Comparison of ENCODE assay signal across 7 mouse cellular contexts in the genomic region with DNA sequence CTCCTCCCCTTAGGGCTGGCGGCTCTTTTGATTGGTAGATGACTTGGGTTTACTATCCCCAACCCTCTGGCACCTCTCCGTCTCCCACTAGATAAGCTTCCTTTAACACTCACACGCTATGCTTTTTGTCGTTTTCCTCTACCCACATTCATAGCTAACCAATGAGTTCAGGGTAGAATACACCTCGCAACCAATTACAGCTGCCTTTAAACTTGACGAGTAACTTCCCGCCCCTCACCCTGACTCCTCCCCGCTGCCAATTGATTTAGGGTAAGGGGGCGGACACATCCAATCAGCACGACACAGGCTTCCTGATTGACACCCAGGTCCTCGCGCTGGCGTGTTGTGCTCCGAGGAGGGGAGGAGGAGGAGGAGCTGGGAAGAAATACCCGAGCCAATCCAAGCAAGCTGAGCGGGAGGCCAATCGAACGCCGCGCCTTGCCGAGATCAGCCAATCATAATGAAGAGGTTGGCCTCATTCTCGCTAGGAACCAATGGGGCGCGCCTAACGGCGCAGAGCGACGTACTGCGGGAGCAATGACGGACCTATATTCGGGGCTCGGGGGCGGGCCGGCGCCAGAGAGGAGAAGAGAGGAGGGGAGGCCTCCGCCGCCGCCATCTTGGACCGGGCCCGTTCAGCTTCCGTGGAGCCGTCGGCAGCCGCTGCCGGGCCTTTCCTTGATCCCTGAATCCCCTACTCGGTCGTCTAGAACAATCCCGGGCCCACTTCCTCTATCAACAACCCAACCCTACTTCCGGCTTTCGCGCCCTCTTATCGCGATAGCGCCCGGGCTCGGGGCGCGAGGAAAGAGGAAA. TPM values are rescaled to one million over a fixed set of nuclear protein-coding genes. Genes with fewer than 3 reads are reported as not detected.
DNase-seq lines count a peak whose midpoint lies in the region; ATAC-seq lines count a peak whose summit lies in the region.

Gene Cnot3 (plus strand): TSS at position 597 of the 816 bp plus-strand sequence.

- no peaks in the 10 kb centered on the region for H3K27me3 ChIP-seq in embryonic facial prominence, embryonic 11.5 days (ENCODE audit: control insufficient read depth, insufficient read depth, low read length)
- no peaks in the 10 kb centered on the region for H3K27me3 ChIP-seq in limb, embryonic 10.5 days (ENCODE audit: low read depth, poor library complexity, severe bottlenecking)
- no peaks in the 10 kb centered on the region for H3K27me3 ChIP-seq in midbrain, embryonic 13.5 days

- peak within 1 kb of the TSS; percentile 98 for H3K4me3 ChIP-seq in embryonic facial prominence, embryonic 11.5 days (ENCODE audit: low read depth, low read length)
- peak within 1 kb of the TSS; percentile 99 for H3K4me3 ChIP-seq in limb, embryonic 10.5 days
- H3K4me3 ChIP-seq in midbrain, embryonic 13.5 days (replicated peaks) = peak within 1 kb of the TSS; percentile 98

- H3K4me1 ChIP-seq in embryonic facial prominence, embryonic 11.5 days (ENCODE audit: control insufficient read depth, insufficient read depth, low read length) = peaks cover 6% of the 10 kb centered on the region; the same call in 1 of the 2 replicates
- H3K4me1 ChIP-seq in limb, embryonic 10.5 days = peaks cover 32% of the 10 kb centered on the region
- H3K4me1 ChIP-seq in midbrain, embryonic 13.5 days (replicated peaks) = peaks cover 41% of the 10 kb centered on the region

- peak within 1 kb of the TSS; percentile 99 for H3K9ac ChIP-seq in embryonic facial prominence, embryonic 11.5 days (replicated peaks; ENCODE audit: low read length)
- H3K9ac ChIP-seq in midbrain, embryonic 13.5 days (replicated peaks) = peak within 1 kb of the TSS; percentile 98

- peak; percentile 99 for ATAC-seq in embryonic facial prominence, embryonic 11.5 days (replicated peaks; ENCODE audit: insufficient number of reproducible peaks, low FRiP score, low TSS enrichment, low read depth)
- peak; percentile 80 for ATAC-seq in granulocyte monocyte progenitor cell, adult 5-6 weeks (replicated peaks; ENCODE audit: poor library complexity, severe bottlenecking)
- peak; percentile 99 for ATAC-seq in midbrain, embryonic 13.5 days

- peak within 1 kb of the TSS; percentile 86 for H3K4me2 ChIP-seq in embryonic facial prominence, embryonic 11.5 days (ENCODE audit: low read depth, low read length)
- peak within 1 kb of the TSS; percentile 91 for H3K4me2 ChIP-seq in midbrain, embryonic 13.5 days (replicated peaks)

- under 1% methylated on average over 54 of the region's 58 CpGs for WGBS in embryonic facial prominence, embryonic 11.5 days
- WGBS in limb, embryonic 10.5 days = under 1% methylated on average over 58 of the region's 58 CpGs
- under 1% methylated on average over 56 of the region's 58 CpGs for WGBS in midbrain, embryonic 13.5 days

- H3K27ac ChIP-seq in embryonic facial prominence, embryonic 11.5 days (replicated peaks; ENCODE audit: low read depth, low read length) = peak within 1 kb of the TSS; percentile 98
- peak within 1 kb of the TSS; percentile 98 for H3K27ac ChIP-seq in limb, embryonic 10.5 days
- H3K27ac ChIP-seq in midbrain, embryonic 13.5 days = peak within 1 kb of the TSS; percentile 97

- peak; percentile 98 for DNase-seq in adrenal gland, postnatal 14 days
- DNase-seq in embryonic facial prominence, embryonic 11.5 days (ENCODE audit: low spot score) = peak; percentile 98
- peak; percentile 100 for DNase-seq in kidney, adult 11 months
- DNase-seq in limb, embryonic 10.5 days (ENCODE audit: low spot score) = peak; percentile 93
- peak; percentile 96 for DNase-seq in spleen, adult 12 weeks (ENCODE audit: low spot score)

- H3K36me3 ChIP-seq in embryonic facial prominence, embryonic 11.5 days (replicated peaks; ENCODE audit: control insufficient read depth, insufficient read depth, low read depth, low read length) = no peaks in the 10 kb centered on the region; the same call in none of the 2 replicates
- peaks cover 55% of the 10 kb centered on the region for H3K36me3 ChIP-seq in limb, embryonic 10.5 days
- H3K36me3 ChIP-seq in midbrain, embryonic 13.5 days = peaks cover 32% of the 10 kb centered on the region

- no peaks in the 10 kb centered on the region for H3K9me3 ChIP-seq in embryonic facial prominence, embryonic 11.5 days (replicated peaks; ENCODE audit: control insufficient read depth, low read length)
- no peaks in the 10 kb centered on the region for H3K9me3 ChIP-seq in limb, embryonic 10.5 days (replicated peaks)
- H3K9me3 ChIP-seq in midbrain, embryonic 13.5 days = no peaks in the 10 kb centered on the region

RNA-seq across cellular contexts. Expression of gene Cnot3, which starts in this region (rescaled TPM):
- total RNA-seq in adrenal gland, postnatal 14 days (2021) = 63.5 and 63.7 TPM in 2 replicates
- polyA plus RNA-seq in embryonic facial prominence, embryonic 11.5 days (2014; fragmentation: Nextera tagmentation; extraction: Ambion mirVana) = 57.4 and 63.9 TPM in 2 replicates
- 138 and 156 TPM in 2 replicates for total RNA-seq in granulocyte monocyte progenitor cell, adult 5-6 weeks (2014; fragmentation: Nextera tagmentation)
- 19.0 and 22.7 TPM in 2 replicates for total RNA-seq in granulocyte monocyte progenitor cell, adult 5-6 weeks (2017)
- 80.3 and 94.7 TPM in 2 replicates for polyA plus RNA-seq in limb, embryonic 10.5 days (2016; fragmentation: Nextera tagmentation; extraction: Ambion mirVana)
- polyA plus RNA-seq in midbrain, embryonic 13.5 days (2015; fragmentation: Nextera tagmentation; extraction: Ambion mirVana) = 48.7 and 57.8 TPM in 2 replicates

Comparison
In these comparisons a context has a peak if more than half of its experiments do, and no peak if none do; other contexts are left out.
1. Peak in every context shown above with its lines: DNase-seq, ATAC-seq, H3K4me3 ChIP-seq and H3K27ac ChIP-seq.